Mouse (Mus musculus): ENCODE measurements around the gene Coro7. TPM values are rescaled to one million over a fixed set of nuclear protein-coding genes. Genes with fewer than 3 reads are reported as not detected.
"Not testable (repeated sequence)": the region's sequence is repeated elsewhere in the genome, so short reads cannot be mapped to it uniquely, and the experiment has no call there.

The Coro7 gene
- total RNA-seq, 2 experiments from 2014 or later: 93.5 to 116 TPM

- no peak for DNase-seq (ENCODE audit: low spot score in 2 of 2)
These were observed 3.6 kb upstream of the Coro7 start for GRCm38 (mm10) chr16:4683193-4683580.

GRCm38 (mm10) chr16:4682628-4683179 is 3.1 kb upstream of the Coro7 start:
- no peak for DNase-seq (ENCODE audit: low spot score in 2 of 2)

GRCm38 (mm10) chr16:4680922-4681455 is 1.4 kb upstream of the Coro7 start:
- not testable (repeated sequence) for DNase-seq (ENCODE audit: low spot score in 2 of 2)

- no peak for DNase-seq (ENCODE audit: low spot score in 2 of 2)
These were observed 1.5 kb downstream of the Coro7 start for GRCm38 (mm10) chr16:4678080-4678479.

GRCm38 (mm10) chr16:4676836-4677235 is 2.7 kb downstream of the Coro7 start:
- no peak for DNase-seq (ENCODE audit: low spot score in 2 of 2)

GRCm38 (mm10) chr16:4674091-4674490 is 5.5 kb downstream of the Coro7 start:
- no peak for DNase-seq (ENCODE audit: low spot score in 2 of 2)

GRCm38 (mm10) chr16:4670317-4670716 is 9.3 kb downstream of the Coro7 start:
- no peak for DNase-seq (ENCODE audit: low spot score in 2 of 2)

GRCm38 (mm10) chr16:4667190-4667808 is 12.3 kb downstream of the Coro7 start:
- DNase-seq (ENCODE audit: low spot score in 2 of 2): peak; percentile 93 to 94

- no peak for DNase-seq (ENCODE audit: low spot score in 2 of 2)
These were observed 13.9 kb downstream of the Coro7 start for GRCm38 (mm10) chr16:4665726-4666125.

- no peak for DNase-seq (ENCODE audit: low spot score in 2 of 2)
These were observed 15.8 kb downstream of the Coro7 start for GRCm38 (mm10) chr16:4663806-4664205.

GRCm38 (mm10) chr16:4661605-4662004 is 18.0 kb downstream of the Coro7 start:
- no peak for DNase-seq (ENCODE audit: low spot score in 2 of 2)

GRCm38 (mm10) chr16:4659326-4659725 is 20.3 kb downstream of the Coro7 start:
- no peak for DNase-seq (ENCODE audit: low spot score in 2 of 2)

GRCm38 (mm10) chr16:4658781-4659245 is 20.8 kb downstream of the Coro7 start:
- no peak for DNase-seq (ENCODE audit: low spot score in 2 of 2)

GRCm38 (mm10) chr16:4656571-4657081 is 23.0 kb downstream of the Coro7 start:
- no peak for DNase-seq (ENCODE audit: low spot score in 2 of 2)

- no peak for DNase-seq (ENCODE audit: low spot score in 2 of 2)
These were observed 23.6 kb downstream of the Coro7 start for GRCm38 (mm10) chr16:4655764-4656570.

- DNase-seq (ENCODE audit: low spot score in 2 of 2): no peak
These were observed 24.3 kb downstream of the Coro7 start for GRCm38 (mm10) chr16:4655251-4655734.

GRCm38 (mm10) chr16:4654706-4655105 is 24.9 kb downstream of the Coro7 start:
- no peak for DNase-seq (ENCODE audit: low spot score in 2 of 2)

GRCm38 (mm10) chr16:4652707-4653416 is 26.7 kb downstream of the Coro7 start:
- DNase-seq (ENCODE audit: low spot score in 2 of 2): no peak

- DNase-seq (ENCODE audit: low spot score in 2 of 2): no peak
These were observed 28.0 kb downstream of the Coro7 start for GRCm38 (mm10) chr16:4651624-4652023.

GRCm38 (mm10) chr16:4651081-4651480 is 28.5 kb downstream of the Coro7 start:
- DNase-seq (ENCODE audit: low spot score in 2 of 2): no peak

GRCm38 (mm10) chr16:4650161-4650560 is 29.4 kb downstream of the Coro7 start:
- DNase-seq (ENCODE audit: low spot score in 2 of 2): no peak
